Mouse (Mus musculus) thymus, adult 2 months (tissue): ENCODE measurements around the gene Map3k5. TPM values are rescaled to one million over a fixed set of nuclear protein-coding genes. Genes with fewer than 3 reads are reported as not detected.

ENCODE experiments used
- DNase-seq: peaks from one replicate; pipeline ENCODE4 v3.0.0; 2021
- H3K27ac ChIP-seq: fragments of 200-500 bp; 2 replicates; pipeline ENCODE4 v1.5.1; 2012; ENCODE audit warnings: low read length, control low read depth; ENCODE audit not compliant: control insufficient read depth, insufficient read depth
- H3K27me3 ChIP-seq: fragments of 200-500 bp; 2 replicates; pipeline ENCODE4 v1.6.1; 2012; ENCODE audit warnings: mild to moderate bottlenecking, low read length, moderate library complexity, mixed read lengths; ENCODE audit not compliant: control insufficient read depth, insufficient read depth
- H3K36me3 ChIP-seq: fragments of 200-500 bp; 2 replicates; pipeline ENCODE4 v1.6.1; 2012; ENCODE audit warnings: mild to moderate bottlenecking, low read length, moderate library complexity; ENCODE audit not compliant: control insufficient read depth, insufficient read depth
- H3K4me1 ChIP-seq: fragments of 200-500 bp; replicated peaks from 2 replicates; pipeline ENCODE4 v1.6.1; 2012; ENCODE audit warnings: low read length; ENCODE audit not compliant: control insufficient read depth, insufficient read depth
- H3K4me3 ChIP-seq: fragments of 200-500 bp; 2 replicates; pipeline ENCODE4 v1.5.1; 2012; ENCODE audit warnings: mild to moderate bottlenecking, low read length, control low read depth, moderate library complexity; ENCODE audit not compliant: control insufficient read depth, insufficient read depth
- CTCF ChIP-seq: fragments of 200-500 bp; IDR thresholded peaks from 2 replicates; pipeline ENCODE4 v1.5.1; 2012; ENCODE audit warnings: mild to moderate bottlenecking, control low read depth, low read length, moderate library complexity, borderline replicate concordance; ENCODE audit not compliant: control insufficient read depth, poor library complexity, insufficient read depth; ENCODE audit errors: extremely low read depth
- POLR2A ChIP-seq: fragments of 200-500 bp; IDR thresholded peaks from 2 replicates; pipeline ENCODE4 v1.6.1; 2012; ENCODE audit warnings: mild to moderate bottlenecking, low read length, control low read depth, moderate library complexity; ENCODE audit not compliant: control insufficient read depth, poor library complexity, insufficient read depth; ENCODE audit errors: extremely low read depth
- WGBS: fragments of 180-500 bp; shearing (Covaris S2); methylation state at CpG from one replicate; pipeline ENCODE4 v1.1.7; 2018; 5-methylcytosine and 5-hydroxymethylcytosine counted together
- polyA plus RNA-seq: library from polyadenylated mRNA; depleted of rRNA; stranded (reverse); fragments of >200 nt; gene quantifications from 2 replicates; pipeline ENCODE4 v1.2.3, GENCODE M21; 2012

The Map3k5 gene
- polyA plus RNA-seq, 1 experiment, result 3.5 TPM

DNA sequence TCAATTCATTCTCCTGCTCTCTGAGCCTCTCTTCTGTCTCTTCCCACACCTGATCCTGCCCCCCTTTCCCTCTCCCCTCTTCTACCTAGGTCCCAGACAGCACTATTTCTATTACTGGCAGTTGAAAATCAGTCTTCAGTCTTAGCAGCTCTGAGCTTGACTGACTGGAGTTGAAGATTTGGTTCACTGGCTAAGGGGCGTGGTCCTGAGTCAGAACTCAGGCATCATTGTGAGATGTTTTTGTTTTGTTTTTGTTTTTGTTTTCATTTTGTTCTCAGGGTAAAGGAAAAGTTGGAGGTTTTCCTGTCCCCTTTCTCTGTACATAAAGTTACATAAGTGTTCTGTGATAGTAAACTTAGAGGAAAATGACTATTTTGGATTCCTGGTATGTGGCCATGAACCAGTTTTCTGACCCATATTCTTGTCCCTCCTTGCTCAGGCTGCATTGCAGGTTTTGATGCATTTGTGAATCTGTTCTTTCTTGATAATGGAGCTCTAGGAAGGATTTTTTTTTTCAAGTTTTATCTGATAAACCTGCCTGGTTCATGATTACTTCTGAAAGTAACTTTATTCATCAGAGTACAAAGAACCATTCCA is 131.9 kb downstream of the Map3k5 start:
- no peaks in the 10 kb centered on the region for H3K27me3 ChIP-seq
- TF ChIP-seq CTCF (no peak), POLR2A (no peak)
- no peak for DNase-seq
- H3K4me1 ChIP-seq, result peaks cover 4% of the 10 kb centered on the region
- WGBS, result 89% methylated on average over 1 of the region's 1 CpGs
- H3K4me3 ChIP-seq, result no peak overlapping the region
- no peaks in the 10 kb centered on the region for H3K36me3 ChIP-seq
- H3K27ac ChIP-seq, result no peak overlapping the region

DNA sequence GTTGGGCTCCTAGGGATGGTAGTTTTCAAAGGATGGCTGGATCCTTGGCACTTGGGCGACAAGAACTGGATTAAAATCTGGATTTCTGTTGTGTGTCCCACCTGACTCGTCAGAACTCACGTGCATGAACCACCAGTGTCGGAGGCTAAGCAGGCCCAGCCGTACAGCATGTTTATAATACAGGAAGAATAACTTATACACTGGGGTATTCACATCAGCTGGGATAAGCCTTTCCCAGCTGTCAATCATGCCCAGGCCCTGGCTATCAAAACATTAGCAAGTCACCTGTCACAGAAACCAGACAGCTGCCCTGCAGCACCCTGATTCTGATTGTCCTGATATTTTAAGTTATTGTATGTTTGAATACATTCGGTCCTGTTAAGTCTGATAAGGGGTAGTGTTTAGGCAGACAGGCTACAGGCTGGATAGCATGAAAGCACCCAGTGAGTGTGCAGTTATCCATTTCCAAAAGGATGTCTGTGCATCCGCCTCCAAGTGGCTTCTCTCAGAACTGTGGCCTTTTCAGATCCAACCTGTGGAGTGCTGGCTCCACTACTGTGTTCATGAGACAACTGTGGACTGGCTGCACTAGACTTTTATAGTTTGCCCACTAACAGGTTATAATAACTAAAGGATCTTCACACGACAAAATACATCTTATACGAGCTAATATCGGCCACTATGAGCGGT is 135.6 kb downstream of the Map3k5 start:
- Histone ChIP-seq H3K27ac (no peak overlapping the region), H3K4me1 (no peaks in the 10 kb centered on the region; the same call in 1 of the 2 replicates), H3K36me3 (no peaks in the 10 kb centered on the region), H3K27me3 (no peaks in the 10 kb centered on the region), H3K4me3 (no peak overlapping the region)
- WGBS, result 95% methylated on average over 11 of the region's 11 CpGs
- TF ChIP-seq CTCF (no peak), POLR2A (no peak)
- DNase-seq, result no peak

DNA sequence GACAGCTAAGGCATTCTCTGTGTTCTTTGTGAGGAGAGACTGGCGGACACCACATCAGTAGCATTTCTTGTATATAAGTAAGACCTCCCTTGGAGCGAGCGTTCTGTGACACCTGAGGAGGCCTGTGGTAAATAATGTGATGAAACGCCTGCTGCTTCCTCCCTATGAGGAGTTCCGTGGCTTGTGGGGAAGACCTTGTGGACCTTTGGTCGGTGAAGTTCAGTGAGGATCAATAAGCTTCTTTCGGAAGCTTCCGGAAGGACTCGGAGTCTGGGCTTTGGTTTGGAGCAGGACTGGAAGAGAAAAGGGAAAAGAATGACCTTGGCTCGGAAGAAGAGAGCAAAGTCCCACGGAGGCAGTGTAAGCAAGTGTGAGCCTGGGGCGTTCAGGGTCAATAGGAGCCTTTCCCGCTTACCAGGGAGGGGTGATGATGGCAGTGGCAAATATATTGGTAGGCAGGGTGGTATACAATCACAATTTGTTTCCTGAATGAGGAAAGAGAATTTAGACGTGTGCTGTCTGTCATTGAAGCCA is 136.4 kb downstream of the Map3k5 start:
- no peak for DNase-seq
- no peak for TF ChIP-seq CTCF
- H3K27ac ChIP-seq, result no peak overlapping the region
- 88% methylated on average over 14 of the region's 14 CpGs for WGBS
- no peaks in the 10 kb centered on the region; the same call in 1 of the 2 replicates for H3K4me1 ChIP-seq
- H3K27me3 ChIP-seq, result no peaks in the 10 kb centered on the region
- no peaks in the 10 kb centered on the region for H3K36me3 ChIP-seq
- H3K4me3 ChIP-seq, result no peak overlapping the region

DNA sequence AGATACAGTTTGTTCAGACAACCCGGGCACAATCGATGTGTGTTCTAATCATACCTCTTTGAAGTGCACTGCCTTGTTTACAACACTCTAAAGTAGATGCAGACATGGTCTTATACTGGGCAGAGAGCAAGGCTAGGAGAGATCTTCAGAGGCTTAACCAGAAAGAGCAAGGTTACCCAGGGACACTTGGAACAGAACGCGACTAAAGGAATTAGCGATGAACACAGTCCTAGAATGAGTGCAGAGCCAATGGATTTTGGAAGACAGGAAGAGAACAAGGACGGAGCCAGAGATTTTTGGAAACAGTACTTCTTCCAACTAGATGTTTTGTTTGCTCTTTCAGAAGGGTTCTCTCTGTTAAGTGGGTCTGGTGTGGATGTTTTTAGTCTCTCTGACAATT is 137.4 kb downstream of the Map3k5 start:
- 96% methylated on average over 6 of the region's 6 CpGs for WGBS
- Histone ChIP-seq H3K4me1 (no peaks in the 10 kb centered on the region), H3K36me3 (no peaks in the 10 kb centered on the region), H3K27me3 (no peaks in the 10 kb centered on the region), H3K4me3 (no peak overlapping the region), H3K27ac (no peak overlapping the region)
- TF ChIP-seq POLR2A (no peak), CTCF (no peak)
- no peak for DNase-seq

DNA sequence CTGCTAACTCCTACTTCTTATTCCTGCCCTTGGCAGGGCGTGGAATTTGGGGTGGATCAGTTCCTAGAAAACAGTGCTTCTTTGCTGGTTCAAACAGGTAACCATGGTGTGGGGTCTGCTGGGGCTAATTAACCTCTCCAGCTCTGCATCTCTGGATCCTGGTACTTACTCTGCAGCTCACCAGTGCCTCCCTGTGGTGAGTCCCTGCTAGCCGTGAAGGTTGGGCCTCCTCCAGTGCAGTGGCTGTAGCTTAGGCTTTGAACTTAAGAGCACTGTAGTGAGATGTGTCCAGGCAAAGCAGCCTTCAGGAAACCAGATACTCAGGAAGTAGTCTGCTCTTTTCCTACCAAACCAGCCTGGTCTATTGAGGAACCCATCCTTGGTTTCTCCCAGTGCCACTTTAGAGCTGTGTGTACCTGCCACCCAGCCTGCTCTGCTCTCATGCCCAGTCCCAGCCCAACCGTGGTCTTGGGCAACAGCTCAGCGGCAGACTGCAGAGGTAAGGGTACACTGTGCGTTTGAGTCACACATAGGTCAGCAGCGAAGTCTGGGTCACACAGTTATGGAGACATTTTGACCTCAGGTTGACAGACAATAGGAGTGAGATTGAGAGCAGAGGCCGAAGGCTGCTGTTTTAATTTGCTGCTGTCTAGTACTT is 139.1 kb downstream of the Map3k5 start:
- TF ChIP-seq CTCF (peak; percentile 86), POLR2A (no peak)
- Histone ChIP-seq H3K4me3 (no peak overlapping the region), H3K27me3 (no peaks in the 10 kb centered on the region), H3K36me3 (no peaks in the 10 kb centered on the region), H3K27ac (no peak overlapping the region), H3K4me1 (no peaks in the 10 kb centered on the region)
- DNase-seq, result peak; percentile 88
- 71% methylated on average over 7 of the region's 7 CpGs for WGBS

DNA sequence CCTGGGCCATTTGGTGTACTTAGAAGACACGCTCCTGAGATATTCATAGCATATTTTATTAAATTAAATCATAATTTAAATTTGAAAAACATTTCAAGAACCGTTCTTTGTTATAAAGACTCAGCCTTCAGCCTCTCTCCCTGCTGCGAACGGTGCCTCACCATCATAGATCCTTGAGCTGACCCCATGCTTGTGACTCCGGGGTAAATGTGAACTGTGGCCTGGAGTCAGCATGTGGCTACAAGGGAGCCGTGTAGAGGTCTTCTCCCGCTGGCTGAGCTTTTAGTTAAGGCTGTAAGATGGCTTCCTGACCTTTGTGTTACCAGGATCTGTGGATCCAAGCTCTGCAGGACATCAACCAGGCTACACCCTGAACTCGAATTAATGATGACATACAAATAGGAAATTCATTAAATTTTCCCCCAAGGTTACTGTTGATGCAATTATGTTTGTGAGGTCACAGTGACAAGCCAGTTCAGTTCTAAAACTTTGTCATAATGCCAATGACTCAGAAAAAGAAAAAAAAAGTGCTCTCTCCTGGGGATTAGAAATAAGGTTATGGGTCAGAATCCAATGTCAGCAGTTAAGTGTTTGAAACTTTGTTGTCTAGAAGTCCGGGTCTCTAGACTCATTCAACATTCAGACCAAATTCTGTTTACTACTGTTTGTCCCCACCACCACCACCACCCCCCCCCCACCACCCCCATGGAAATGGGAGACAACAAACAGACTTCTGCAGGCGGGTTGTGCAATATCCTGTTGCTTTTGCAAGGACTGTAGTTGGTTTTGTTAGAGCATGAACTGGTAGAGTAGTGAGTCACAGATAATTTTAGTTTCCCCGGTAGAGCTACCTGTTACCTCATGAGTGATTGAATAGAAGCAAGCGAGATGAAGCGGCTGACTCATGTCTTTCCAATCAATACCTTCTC is 142.5 kb downstream of the Map3k5 start:
- TF ChIP-seq CTCF (no peak), POLR2A (no peak)
- Histone ChIP-seq H3K27me3 (no peaks in the 10 kb centered on the region), H3K36me3 (no peaks in the 10 kb centered on the region), H3K27ac (no peak overlapping the region), H3K4me1 (no peaks in the 10 kb centered on the region), H3K4me3 (no peak overlapping the region)
- WGBS, result 90% methylated on average over 13 of the region's 13 CpGs
- no peak for DNase-seq
